Mouse (Mus musculus) common myeloid progenitor, adult 5-6 weeks (primary cell): Measurements from ENCODE around the gene Msx1. TPM values are rescaled to one million over a fixed set of nuclear protein-coding genes. Genes with fewer than 3 reads are reported as not detected.
"Not testable (repeated sequence)": the region's sequence is repeated elsewhere in the genome, so short reads cannot be mapped to it uniquely, and the experiment has no call there.

Experiments used
- ATAC-seq: replicated peaks from 2 replicates; pipeline ENCODE4 v1.8.0; 2016; ENCODE audit warnings: low read depth, mild to moderate bottlenecking, moderate TSS enrichment, inconsistent platforms; ENCODE audit not compliant: poor library complexity, severe bottlenecking
- total RNA-seq: library from RNA; stranded (forward); fragments of 200-1000, 187-1606 nt; gene quantifications from 2 replicates; pipeline ENCODE4 v1.2.3, GENCODE M21; 2017

Gene Msx1
- total RNA-seq = not detected in 2 replicates

GRCm38 (mm10) chr5:37824461-37824795 is at the start of gene Msx1:
Msx1 (minus strand) TSS chr5:37824583.
- ATAC-seq = peak; percentile 64

- ATAC-seq = no peak
Observed at GRCm38 (mm10) chr5:37865471-37865870, 41.1 kb upstream of the Msx1 start.

DNA sequence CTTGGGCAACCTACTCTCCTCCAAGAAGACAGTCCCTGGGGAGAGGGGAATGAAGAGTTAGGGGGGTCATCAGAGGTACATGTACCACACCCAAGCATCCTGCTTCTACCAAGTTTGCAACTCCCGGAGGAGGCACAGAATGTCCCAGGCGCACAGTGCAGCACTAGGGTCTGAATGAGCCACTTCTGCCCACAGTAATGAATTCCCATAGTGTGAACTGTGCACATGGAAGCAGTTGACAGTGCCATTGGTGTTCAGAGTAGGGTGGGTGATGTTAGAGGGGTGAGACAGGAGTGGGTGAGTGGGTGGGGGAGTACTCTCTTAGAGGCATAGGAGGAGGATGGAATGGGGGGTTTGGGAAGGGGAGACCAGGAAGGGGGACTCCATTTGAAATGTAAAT is 39.9 kb upstream of the Msx1 start:
- ATAC-seq = no peak

- ATAC-seq = no peak
Observed at GRCm38 (mm10) chr5:37860846-37861245, 36.5 kb upstream of the Msx1 start.

DNA sequence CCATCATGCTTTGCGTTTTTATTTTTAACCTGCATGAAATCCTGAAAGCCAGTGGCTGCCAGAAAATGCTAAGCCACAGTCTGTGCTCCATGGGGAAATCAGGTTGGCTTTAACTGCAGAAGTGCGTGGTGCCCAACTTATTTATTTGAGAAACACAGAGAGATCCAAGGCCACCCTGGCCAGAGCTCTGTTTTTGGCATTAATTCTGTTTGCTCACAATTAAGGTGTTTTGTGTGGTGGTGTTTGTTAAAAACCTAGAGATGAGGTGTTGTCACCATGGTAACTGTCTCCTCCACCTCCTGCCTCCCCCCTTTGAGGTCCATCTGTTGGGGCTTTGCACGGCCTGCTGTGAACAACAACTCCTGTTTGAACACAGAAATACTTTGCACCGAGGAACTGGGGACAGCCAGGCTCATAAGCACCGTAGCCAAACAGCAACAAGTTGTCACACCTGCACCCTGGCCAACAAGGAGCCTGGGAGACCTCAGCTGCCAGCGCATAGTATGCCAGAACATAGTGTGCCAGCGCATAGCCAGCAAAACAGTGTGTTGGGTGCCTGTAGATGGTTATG is 35.9 kb upstream of the Msx1 start:
- ATAC-seq = no peak

DNA sequence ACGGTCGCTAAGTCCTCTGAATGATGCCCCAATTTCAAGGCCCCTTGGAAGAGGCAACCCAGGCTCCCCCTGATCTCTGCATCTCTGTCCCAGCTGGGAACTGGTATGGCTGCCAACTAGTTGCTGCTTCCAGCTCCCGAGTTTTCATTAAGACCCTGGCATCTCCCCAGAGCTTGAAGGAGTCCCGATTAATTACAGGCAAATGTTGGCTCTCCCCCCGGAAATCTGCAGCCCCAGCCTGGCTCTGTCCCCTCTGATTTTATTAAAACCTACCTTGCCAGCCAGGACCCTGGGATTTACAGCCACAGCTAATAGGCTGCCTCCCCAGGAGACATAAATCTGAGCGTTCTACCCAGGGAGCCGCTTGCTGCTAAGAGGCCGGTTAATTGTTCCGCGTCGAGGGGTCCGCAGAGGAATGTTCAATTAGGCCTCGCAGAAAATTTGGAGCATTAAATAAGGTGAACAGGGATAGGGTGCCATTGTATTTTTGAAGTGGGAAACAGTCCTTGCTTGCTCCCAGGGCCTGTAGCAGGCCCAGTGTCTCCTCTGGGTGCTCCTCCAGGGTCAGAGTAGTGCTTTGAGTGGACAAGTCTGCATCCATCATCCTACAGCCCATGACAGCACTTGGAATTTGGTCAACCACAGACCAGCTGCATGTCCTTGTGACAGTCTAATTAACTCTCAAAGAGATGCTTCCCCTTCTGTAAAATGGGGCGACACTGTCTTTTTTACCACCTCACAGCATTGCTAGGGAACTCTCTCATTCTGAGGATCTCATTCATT is 33.6 kb upstream of the Msx1 start:
- ATAC-seq = no peak

- no peak for ATAC-seq
Observed at GRCm38 (mm10) chr5:37856057-37856456, 31.7 kb upstream of the Msx1 start.

- no peak for ATAC-seq
Observed at GRCm38 (mm10) chr5:37854233-37854632, 29.9 kb upstream of the Msx1 start.

DNA sequence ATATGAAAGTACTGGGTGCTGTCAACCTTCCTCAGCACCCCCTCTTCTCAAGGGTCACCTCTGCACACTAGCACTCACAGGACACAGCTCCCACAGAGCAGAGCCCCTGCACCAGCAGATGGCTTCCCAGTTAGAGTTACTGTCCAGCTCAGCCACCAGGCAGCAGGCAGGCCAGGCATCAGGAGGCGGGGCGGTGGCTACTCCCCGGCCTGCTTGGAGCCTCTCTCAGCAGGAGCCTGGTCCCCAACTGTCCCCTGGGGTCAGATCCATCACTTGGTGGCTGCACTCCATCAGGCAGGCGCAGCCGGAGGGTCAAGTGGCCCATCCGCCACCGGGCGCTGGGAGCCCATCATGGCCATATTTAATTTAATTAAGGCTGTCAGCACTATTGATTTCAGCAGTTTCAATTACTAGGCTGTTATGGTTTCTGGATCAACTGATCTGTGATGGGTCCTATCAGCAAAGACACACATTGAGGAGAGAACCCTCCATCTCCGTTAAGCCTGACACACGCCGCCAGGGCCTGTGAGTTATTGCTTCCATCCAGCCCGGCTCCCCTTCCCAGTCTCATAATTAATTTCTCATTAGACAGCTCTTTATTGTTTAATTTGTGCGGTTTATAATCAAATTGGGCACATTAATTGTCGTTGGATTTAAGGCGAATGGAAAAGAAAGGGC is 27.1 kb upstream of the Msx1 start:
- no peak for ATAC-seq

DNA sequence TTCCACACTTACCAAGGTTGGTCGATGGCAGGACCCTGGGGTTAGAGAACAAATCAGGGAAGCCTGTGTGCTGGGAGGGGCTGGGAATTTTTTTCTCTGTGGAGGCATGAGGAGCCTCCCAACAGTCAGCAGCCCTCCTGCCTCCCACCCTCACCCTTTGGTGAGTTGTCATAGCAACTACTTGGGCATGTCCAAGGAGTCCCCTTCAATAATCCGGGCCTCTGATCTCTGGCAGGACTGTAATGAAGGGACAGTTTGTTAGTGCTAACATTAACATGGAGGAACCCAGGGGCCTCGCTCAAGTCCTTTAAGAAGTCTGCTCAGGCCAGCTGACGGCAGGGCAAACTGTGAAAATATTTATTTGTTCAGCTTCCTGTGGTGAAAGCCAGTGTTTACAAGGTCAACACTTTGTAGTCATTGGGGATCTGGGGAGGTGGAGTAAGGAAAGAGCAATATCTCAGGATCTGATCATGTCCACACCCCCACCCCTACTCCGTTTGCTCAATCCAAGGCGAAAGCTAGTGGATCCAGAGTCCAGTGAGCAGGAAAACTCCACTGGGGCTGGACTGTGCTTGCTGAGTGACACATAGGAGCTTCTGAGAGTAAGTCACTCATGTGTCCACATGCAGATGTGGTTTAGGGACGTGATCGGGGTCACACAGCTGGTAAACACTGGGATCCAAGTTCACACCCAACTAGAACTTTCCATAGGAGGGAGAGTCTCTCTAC is 24.8 kb upstream of the Msx1 start:
- no peak for ATAC-seq

DNA sequence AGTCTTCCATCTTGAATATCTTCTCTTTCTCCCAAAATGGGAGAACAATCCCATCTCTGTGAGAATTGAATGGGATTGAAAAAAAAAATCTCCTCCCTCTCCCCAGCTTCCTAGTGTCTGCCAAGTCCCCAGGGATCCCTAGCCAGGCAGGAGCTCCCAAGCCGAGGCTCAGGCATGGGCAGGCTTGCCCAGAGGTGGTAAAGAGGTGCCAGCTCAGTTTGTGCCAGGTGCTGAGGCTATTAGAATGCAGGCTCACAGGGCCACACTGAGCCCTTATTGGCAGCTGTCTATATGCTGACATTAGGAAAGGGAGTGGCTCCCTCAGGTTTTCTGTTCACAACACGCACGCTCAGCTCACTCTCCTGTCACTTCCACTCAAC is 11.9 kb upstream of the Msx1 start:
- ATAC-seq = no peak

- no peak for ATAC-seq
Observed at GRCm38 (mm10) chr5:37835590-37836266, 11.3 kb upstream of the Msx1 start.

DNA sequence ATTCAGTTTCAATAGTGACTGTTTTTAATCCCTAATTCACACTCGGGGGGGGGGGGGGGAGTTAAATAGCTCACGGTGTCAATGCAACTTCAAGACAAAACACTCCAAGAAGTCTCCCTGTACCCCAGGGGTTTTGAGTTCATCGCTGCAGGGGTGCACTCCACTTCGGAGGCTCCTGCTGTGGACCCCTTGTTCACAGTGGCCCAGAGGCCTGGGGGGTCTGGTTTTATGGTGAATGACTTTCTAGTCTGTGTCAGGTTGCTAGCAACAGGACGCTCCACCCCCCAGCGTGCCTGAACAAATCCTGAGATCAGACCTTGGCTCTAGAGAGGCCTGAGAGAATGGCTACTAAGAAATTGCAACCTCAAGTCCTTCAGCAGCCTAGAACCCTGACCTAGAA is 8.4 kb upstream of the Msx1 start:
- ATAC-seq = no peak

GRCm38 (mm10) chr5:37832031-37832430 is 7.6 kb upstream of the Msx1 start:
- ATAC-seq = no peak

DNA sequence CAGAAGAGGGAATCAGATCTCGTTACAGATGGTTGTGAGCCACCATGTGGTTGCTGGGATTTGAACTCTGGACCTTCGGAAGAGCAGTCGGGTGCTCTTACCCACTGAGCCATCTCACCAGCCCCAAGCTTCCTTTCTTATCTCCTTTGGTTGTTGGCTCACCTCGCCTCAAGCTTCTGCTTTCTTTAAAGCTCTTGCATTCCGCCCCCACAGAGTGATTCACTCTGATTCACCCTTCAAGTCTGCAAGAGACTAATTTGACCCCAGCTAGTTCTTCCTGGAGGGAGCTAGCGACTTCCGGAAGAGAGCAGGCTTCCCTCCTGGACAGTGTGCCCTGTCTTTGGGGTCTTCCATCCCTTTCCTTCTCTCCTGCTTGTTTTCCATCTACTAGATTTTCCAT is 6.1 kb upstream of the Msx1 start:
- not testable (repeated sequence) for ATAC-seq

DNA sequence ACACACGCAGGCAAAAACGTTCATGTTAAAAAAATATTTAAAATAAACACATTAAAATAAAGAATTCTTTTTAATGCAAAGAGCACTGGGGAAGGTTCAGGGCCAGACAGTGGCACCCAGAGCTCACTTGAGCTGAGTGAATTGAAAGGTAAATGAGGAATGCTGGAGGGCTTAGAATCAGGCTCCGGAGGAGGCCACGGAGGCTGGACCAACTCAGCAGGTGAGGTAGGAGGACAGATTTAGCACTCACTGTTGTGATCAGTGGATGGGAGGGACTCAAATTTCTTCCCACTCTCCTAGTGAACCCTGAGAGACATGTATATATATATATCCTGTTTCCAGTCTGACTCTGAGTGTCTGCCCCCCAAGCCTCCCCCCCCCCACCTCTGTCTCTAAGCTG is 5.5 kb upstream of the Msx1 start:
- no peak for ATAC-seq

DNA sequence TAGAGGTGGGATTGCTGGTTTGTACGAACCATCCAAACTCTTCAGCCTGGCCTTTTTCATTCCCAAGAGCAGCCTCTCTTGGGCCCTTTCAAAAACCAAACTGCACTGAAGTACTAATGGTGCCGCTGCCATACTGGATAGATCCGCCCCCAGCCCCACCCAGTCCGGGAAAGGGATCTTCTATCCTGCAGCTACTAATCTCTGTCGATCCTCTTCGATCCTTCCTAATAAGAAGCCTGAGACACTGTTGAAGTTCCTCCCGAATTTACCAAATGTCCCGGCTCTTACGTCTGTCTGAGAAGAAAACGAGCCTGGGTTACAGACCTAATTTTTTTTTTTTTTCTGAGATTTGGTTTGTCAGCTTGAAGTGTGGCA is 4.9 kb upstream of the Msx1 start:
- ATAC-seq = no peak

GRCm38 (mm10) chr5:37828591-37829295 is 4.4 kb upstream of the Msx1 start:
- ATAC-seq = no peak

DNA sequence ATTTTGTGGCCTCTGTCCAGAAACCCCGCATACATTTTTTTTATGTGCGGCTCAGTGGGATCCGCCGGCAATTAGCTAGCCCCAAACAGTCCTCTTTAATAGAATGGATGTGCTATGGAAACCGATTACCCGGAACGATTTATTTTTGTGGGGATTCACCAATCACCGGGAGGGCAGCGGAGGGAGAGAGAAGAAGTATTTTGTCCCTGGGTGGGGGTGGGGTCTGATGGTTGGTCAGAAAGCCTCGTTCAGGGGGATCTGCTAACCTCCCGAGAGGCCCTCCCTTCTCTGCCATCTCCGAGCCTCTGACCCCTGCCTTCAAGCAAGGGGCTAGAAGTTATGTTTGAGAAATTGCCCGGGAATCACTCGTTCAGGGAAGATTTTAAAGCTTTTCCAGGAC is 3.6 kb upstream of the Msx1 start:
- ATAC-seq = no peak

GRCm38 (mm10) chr5:37827626-37827950 is 3.2 kb upstream of the Msx1 start:
- no peak for ATAC-seq
